Mouse (Mus musculus) ES-Bruce4 (cell line): Measurements from ENCODE around the gene Acd.

ENCODE experiments used
- CTCF ChIP-seq: IDR thresholded peaks from one replicate; pipeline ENCODE4 v1.8.1; 2011; ENCODE audit warnings: low read depth, low read length
- EP300 ChIP-seq: IDR thresholded peaks from 2 replicates; pipeline ENCODE4 v1.6.1; 2011; ENCODE audit warnings: low read depth, low read length; ENCODE audit not compliant: insufficient read depth

DNA sequence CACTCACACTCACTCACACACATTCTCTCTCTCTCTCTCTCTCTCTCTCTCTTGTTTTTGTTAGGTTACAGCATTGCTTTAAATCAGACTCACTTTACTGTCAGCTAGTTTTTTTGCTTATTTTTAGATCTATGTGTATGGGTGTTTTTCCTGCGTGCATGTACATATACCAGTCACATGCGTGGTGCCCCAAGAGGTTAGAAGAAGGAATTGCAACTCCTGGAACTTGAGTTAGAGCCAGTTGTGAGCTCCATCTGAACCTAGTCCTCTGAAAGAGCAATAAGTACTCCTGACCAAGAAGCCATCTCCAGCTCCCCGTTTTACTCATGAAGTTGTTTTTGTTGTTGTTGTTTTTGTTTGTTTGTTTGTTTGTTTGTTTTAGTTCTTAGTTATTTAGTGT lies 39.7 kb downstream of the Acd start:
- no peak for TF ChIP-seq CTCF
- TF ChIP-seq EP300 = no peak
